Mouse (Mus musculus) heart, embryonic 15.5 days (tissue): ENCODE measurements around the gene Trpm3. TPM values are rescaled to one million over a fixed set of nuclear protein-coding genes. Genes with fewer than 3 reads are reported as not detected.

Experiments used
- ATAC-seq: fragments of 200-750 bp; cut with Nextera tagmentation; replicated peaks from 2 replicates; pipeline ENCODE4 v1.8.0; 2017; ENCODE audit warnings: low read depth, moderate TSS enrichment; ENCODE audit not compliant: insufficient number of reproducible peaks, insufficient read depth, low FRiP score
- H3K27ac ChIP-seq: fragments of 300-500 bp; sonication (generic); 2 replicates; pipeline ENCODE4 v1.5.1; 2015; ENCODE audit warnings: mild to moderate bottlenecking, inconsistent platforms
- H3K27me3 ChIP-seq: fragments of 300-500 bp; sonication (generic); 2 replicates; pipeline ENCODE4 v1.6.1; 2015; ENCODE audit warnings: inconsistent platforms
- H3K36me3 ChIP-seq: fragments of 300-500 bp; sonication (generic); 2 replicates; pipeline ENCODE4 v1.6.1; 2015; ENCODE audit warnings: mild to moderate bottlenecking, inconsistent platforms
- H3K4me1 ChIP-seq: fragments of 300-500 bp; sonication (generic); replicated peaks from 2 replicates; pipeline ENCODE4 v1.6.1; 2015; ENCODE audit warnings: inconsistent platforms
- H3K4me2 ChIP-seq: fragments of 300-500 bp; sonication (generic); 2 replicates; pipeline ENCODE4 v1.6.1; 2015; ENCODE audit warnings: inconsistent platforms, mild to moderate bottlenecking, moderate library complexity
- H3K4me3 ChIP-seq: fragments of 300-500 bp; sonication (generic); 2 replicates; pipeline ENCODE4 v1.5.1; 2015; ENCODE audit warnings: mild to moderate bottlenecking, inconsistent platforms
- H3K9ac ChIP-seq: fragments of 300-500 bp; sonication (generic); 2 replicates; pipeline ENCODE4 v1.6.1; 2015; ENCODE audit warnings: mild to moderate bottlenecking, inconsistent platforms
- H3K9me3 ChIP-seq: fragments of 300-500 bp; sonication (generic); replicated peaks from 2 replicates; pipeline ENCODE4 v1.6.1; 2016; ENCODE audit warnings: inconsistent platforms
- WGBS: fragments of 180-500 bp; shearing (Covaris S2); methylation state at CpG from one replicate; pipeline ENCODE4 v1.1.7; 2015; ENCODE audit warnings: mixed read lengths; 5-methylcytosine and 5-hydroxymethylcytosine counted together
- polyA plus RNA-seq: library from polyadenylated mRNA; unstranded; fragments of >200 nt; fragmentation: Nextera tagmentation; extraction: Ambion mirVana; gene quantifications from 2 replicates; pipeline ENCODE4 v1.2.1, GENCODE M21; 2015

The Trpm3 gene
- polyA plus RNA-seq, 1 experiment from 2014 or later: 0.55 TPM

DNA sequence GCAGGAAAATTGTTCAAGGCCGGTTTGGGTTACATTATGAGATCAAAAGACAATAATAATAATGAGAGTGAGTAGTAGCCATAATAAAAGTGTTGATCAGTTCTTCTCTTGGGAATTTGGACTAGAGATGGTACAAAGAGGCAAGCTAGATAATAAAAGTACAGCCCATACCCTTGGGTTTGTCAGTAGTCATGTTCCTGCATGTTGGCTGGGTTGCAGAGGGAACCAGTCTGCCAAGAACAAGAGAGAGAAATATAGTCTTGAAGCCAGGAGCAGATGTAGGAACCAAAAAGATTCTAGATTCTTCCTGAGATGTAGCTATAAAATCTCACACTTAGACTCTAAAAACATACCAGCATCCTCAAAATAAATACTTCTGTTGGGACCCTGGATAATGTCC is 861.4 kb downstream of the Trpm3 start:
- no peak for ATAC-seq
- Histone ChIP-seq H3K4me3 (no peak overlapping the region), H3K9ac (no peak overlapping the region), H3K4me2 (no peak overlapping the region), H3K27me3 (no peaks in the 10 kb centered on the region), H3K36me3 (no peaks in the 10 kb centered on the region), H3K4me1 (no peaks in the 10 kb centered on the region), H3K9me3 (no peaks in the 10 kb centered on the region), H3K27ac (no peak overlapping the region)
- WGBS: 75% methylated on average over 1 of the region's 1 CpGs

DNA sequence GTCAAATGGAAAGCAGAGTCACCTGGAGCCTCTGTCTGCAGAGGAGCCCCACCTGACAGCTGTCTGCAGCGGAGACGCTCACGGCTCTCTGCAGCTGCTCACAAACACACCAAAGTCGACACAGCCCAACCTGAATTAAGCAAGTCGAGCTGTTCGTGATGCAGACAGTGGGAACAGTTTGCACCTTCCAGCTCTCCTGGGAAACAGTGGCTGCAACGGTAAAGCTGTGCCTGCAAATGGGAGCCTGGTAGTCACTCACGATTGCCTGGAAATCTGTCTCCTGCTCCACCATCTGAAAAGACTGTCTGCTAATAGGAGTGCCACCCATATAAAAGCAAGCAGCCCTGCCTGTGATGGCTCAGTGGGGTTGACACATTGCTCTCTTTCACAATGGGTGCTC is 865.0 kb downstream of the Trpm3 start:
- WGBS: 25% methylated on average over 8 of the region's 8 CpGs
- no peaks in the 10 kb centered on the region for H3K4me1 ChIP-seq
- no peak overlapping the region for H3K9ac ChIP-seq
- no peak overlapping the region for H3K27ac ChIP-seq
- ATAC-seq: no peak
- H3K4me2 ChIP-seq: no peak overlapping the region
- no peaks in the 10 kb centered on the region for H3K27me3 ChIP-seq
- no peak overlapping the region for H3K4me3 ChIP-seq
- no peaks in the 10 kb centered on the region for H3K9me3 ChIP-seq
- no peaks in the 10 kb centered on the region for H3K36me3 ChIP-seq

DNA sequence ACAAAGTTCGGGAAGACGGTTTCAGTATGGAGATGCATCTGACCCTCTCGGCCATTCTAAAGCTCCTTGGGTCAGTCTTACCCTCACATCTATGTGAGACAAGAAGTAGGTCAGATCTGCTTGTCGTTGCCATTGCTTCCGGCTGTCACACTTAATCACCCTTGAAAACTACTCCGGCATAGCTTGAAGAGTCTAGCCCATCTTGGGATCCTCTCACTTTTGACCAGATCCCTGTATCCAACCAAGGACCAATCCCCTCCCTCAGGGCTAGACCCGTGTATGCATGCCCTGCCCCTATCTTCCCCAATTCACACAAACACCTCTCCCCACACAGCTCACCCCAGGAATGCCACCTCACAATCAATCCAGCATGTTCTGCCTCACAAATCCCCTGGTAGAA is 867.0 kb downstream of the Trpm3 start:
- Histone ChIP-seq H3K27ac (no peak overlapping the region), H3K4me1 (no peaks in the 10 kb centered on the region), H3K9ac (no peak overlapping the region), H3K4me3 (no peak overlapping the region), H3K27me3 (no peaks in the 10 kb centered on the region), H3K4me2 (no peak overlapping the region), H3K9me3 (no peaks in the 10 kb centered on the region), H3K36me3 (no peaks in the 10 kb centered on the region)
- 81% methylated on average over 7 of the region's 7 CpGs for WGBS
- no peak for ATAC-seq

DNA sequence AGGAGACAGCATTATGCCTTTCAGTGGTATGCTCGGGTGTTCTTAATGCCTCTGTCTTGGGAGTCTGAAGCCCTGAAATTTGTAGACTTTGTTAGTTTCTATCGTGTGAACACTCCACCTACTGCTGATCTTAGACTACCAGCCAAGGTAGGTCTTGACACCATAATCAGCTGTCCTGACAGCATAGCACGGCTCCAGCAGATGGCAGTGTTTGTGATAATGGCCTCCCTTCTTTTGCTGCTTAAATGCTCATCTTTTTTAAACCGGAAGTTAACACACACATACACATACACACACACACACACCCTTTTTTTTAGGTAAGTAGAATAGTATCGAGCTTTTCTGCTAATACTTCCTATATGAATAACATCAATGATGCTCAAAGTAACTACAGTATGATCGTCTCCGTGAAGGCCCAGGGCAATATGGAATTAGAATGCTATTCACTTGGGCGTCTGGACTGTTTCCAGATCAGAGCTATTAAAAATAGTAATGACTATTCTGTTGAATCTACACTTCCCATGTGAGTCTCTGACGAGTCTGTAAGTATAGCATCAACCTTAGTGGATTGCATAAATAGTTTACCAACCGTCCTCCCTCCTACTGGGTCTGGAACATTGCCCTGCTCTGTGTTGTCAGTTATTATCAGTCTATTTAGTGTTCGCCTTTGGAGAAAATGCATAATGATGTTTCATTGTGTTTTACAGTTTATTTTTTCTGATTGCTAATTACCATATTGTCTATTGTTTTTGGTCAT is 867.8 kb downstream of the Trpm3 start:
- H3K27ac ChIP-seq: no peak overlapping the region
- ATAC-seq: no peak
- no peaks in the 10 kb centered on the region for H3K9me3 ChIP-seq
- no peak overlapping the region for H3K9ac ChIP-seq
- no peaks in the 10 kb centered on the region for H3K36me3 ChIP-seq
- H3K4me1 ChIP-seq: no peaks in the 10 kb centered on the region
- H3K4me2 ChIP-seq: no peak overlapping the region
- H3K4me3 ChIP-seq: no peak overlapping the region
- WGBS: 54% methylated on average over 11 of the region's 11 CpGs
- H3K27me3 ChIP-seq: no peaks in the 10 kb centered on the region

DNA sequence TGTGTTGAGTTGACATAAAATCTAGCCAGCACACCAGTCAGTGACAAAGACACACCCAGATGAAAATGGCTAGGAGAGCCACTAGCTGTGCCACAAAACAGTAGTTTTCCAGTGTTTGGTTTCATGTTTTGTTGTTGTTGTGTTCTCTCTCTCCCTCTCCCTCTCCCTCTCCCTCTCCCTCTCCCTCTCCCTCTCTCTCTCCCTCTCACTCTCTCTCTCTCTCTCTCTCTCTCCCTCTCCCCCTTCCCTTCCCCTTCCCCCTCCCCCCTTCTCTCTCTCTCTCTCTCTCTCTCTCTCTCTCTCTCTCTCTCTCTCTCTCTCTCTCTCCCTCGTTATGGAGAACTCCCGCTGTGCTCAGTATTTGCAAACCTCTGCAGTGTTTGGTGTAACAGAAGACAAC is 874.8 kb downstream of the Trpm3 start:
- H3K27me3 ChIP-seq: no peaks in the 10 kb centered on the region
- no peak overlapping the region for H3K4me2 ChIP-seq
- WGBS: 100% methylated on average over 1 of the region's 2 CpGs
- H3K4me1 ChIP-seq: no peaks in the 10 kb centered on the region
- no peak overlapping the region for H3K4me3 ChIP-seq
- no peaks in the 10 kb centered on the region for H3K36me3 ChIP-seq
- no peak for ATAC-seq
- H3K9ac ChIP-seq: no peak overlapping the region
- no peak overlapping the region for H3K27ac ChIP-seq
- no peaks in the 10 kb centered on the region for H3K9me3 ChIP-seq

DNA sequence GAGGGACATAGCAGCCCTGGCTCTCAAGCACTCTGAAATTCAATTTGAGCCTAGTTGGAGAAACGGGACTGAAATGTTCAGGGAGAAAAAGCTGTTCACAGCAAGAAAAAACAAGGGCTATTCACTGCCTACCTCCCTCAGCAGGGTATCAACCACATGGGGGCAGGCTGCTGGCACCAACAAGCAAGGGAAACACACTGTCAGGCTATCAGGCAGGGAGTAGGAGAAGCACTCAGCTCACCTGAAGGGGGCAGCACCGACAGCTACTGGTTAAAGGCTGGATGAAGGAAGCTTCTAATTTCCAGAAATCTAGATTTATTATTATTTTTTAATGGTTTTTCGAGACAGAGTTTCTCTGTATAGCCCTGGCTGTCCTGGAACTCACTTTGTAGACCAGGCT is 876.7 kb downstream of the Trpm3 start:
- no peaks in the 10 kb centered on the region for H3K4me1 ChIP-seq
- ATAC-seq: no peak
- H3K36me3 ChIP-seq: no peaks in the 10 kb centered on the region
- H3K4me2 ChIP-seq: no peak overlapping the region
- no peak overlapping the region for H3K27ac ChIP-seq
- H3K9ac ChIP-seq: no peak overlapping the region
- WGBS: 50% methylated on average over 3 of the region's 3 CpGs
- H3K4me3 ChIP-seq: no peak overlapping the region
- no peaks in the 10 kb centered on the region for H3K27me3 ChIP-seq
- H3K9me3 ChIP-seq: no peaks in the 10 kb centered on the region

DNA sequence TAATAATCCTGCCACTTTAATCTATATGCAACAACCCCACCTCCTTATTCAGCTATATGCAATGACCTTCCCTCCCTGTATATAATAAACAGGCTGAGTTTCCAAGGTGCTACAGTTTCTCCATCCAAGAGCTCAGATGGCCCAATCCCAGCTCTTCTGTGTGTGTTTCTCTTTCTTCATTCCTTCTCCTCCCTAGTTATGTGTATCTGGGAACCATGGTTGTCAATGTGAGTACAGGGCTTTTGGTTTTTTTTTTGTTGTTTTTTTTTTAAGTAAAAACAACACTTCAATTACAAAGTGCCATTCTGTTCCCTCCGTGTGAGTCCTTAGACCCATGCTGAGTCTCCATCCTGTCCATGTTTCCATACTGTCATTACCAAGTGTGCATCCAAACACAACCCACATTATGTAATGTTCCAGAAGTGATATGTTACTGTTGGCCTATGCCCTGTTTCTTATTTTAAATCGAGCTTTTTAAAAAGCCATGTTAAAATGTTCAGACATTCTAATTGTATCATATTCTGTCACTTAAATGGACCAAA is 879.4 kb downstream of the Trpm3 start:
- Histone ChIP-seq H3K27me3 (no peaks in the 10 kb centered on the region), H3K4me3 (no peak overlapping the region), H3K27ac (no peak overlapping the region), H3K4me2 (no peak overlapping the region), H3K9ac (no peak overlapping the region), H3K36me3 (no peaks in the 10 kb centered on the region), H3K4me1 (no peaks in the 10 kb centered on the region), H3K9me3 (no peaks in the 10 kb centered on the region)
- WGBS: 51% methylated on average over 2 of the region's 2 CpGs
- ATAC-seq: no peak

DNA sequence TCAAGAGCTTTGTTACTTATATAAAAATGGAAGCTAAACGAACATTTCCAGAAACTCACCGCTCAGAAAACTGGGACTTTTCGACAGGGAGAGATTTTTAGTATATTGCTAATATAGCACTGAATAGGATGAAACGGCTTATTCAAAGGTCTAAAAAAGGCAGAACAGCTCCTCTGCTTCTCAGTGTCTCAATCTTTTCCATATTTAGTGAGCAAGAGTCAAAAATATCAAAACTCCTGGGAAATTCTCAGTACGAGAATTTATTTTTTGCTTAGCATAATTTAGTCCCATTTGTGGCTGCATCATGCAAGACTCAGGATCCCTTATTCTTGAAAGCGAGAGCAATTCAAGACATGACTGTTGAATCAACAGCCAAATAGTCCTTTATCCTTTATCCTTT is 884.1 kb downstream of the Trpm3 start:
- Histone ChIP-seq H3K4me1 (peaks cover 11% of the 10 kb centered on the region), H3K27ac (no peak overlapping the region), H3K4me3 (no peak overlapping the region), H3K36me3 (no peaks in the 10 kb centered on the region), H3K27me3 (no peaks in the 10 kb centered on the region), H3K4me2 (no peak overlapping the region), H3K9ac (no peak overlapping the region), H3K9me3 (no peaks in the 10 kb centered on the region)
- ATAC-seq: no peak
- WGBS: 87% methylated on average over 6 of the region's 6 CpGs

DNA sequence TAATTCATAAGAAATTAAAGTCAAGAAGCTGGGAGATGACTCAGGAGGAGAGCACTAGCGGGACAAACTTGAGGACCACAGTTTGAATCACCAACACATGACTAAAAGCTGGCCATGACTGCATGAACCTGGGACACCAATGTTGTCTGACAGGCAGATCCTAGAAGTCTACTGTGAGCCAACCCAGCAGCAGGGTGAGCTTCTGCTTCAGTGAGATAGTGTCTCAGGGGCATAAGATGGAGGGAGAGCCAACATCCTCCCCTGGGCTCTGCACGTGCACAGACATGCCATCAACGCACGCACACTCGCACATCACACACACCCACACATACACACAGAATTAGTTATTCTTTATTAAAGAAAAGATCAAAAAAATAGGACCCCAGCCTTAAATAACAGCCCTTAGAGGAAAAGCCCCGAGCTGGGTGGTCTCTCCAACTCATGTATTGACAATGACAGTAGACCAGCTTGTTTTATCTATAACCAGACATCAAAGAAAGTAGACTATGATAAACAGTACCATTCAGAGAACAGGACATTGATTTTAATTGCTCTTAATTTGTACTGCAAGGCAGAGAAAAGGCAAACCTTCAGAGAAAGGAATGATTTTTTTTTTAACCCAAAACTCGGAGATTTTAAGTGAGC is 884.6 kb downstream of the Trpm3 start:
- Histone ChIP-seq H3K4me1 (peaks cover 11% of the 10 kb centered on the region), H3K9ac (no peak overlapping the region), H3K27ac (no peak overlapping the region), H3K4me3 (no peak overlapping the region), H3K9me3 (no peaks in the 10 kb centered on the region), H3K27me3 (no peaks in the 10 kb centered on the region), H3K4me2 (no peak overlapping the region), H3K36me3 (no peaks in the 10 kb centered on the region)
- no peak for ATAC-seq
- 86% methylated on average over 7 of the region's 7 CpGs for WGBS

DNA sequence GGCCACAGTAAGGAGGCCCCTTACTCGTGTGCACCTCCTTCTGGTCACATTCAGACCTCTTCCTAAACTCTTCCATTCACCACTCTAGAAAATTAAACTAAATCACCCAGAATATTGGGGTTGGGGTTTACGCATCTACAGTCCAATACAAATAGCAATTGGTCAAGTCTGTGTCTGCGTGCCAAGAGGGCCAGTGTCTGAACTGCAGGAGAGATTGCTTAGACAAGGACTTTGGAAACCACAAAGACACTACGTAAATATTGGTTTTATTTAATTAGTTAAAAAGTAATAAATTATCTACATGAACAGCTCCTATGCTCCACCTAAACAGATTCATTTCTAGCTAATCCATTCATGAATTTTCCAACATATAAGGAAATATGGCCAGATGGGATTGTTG is 886.0 kb downstream of the Trpm3 start:
- no peaks in the 10 kb centered on the region for H3K9me3 ChIP-seq
- no peak for ATAC-seq
- H3K27ac ChIP-seq: no peak overlapping the region
- WGBS: 86% methylated on average over 4 of the region's 4 CpGs
- no peak overlapping the region for H3K9ac ChIP-seq
- H3K4me2 ChIP-seq: no peak overlapping the region
- H3K4me3 ChIP-seq: no peak overlapping the region
- H3K36me3 ChIP-seq: no peaks in the 10 kb centered on the region
- H3K4me1 ChIP-seq: peaks cover 11% of the 10 kb centered on the region
- H3K27me3 ChIP-seq: no peaks in the 10 kb centered on the region

DNA sequence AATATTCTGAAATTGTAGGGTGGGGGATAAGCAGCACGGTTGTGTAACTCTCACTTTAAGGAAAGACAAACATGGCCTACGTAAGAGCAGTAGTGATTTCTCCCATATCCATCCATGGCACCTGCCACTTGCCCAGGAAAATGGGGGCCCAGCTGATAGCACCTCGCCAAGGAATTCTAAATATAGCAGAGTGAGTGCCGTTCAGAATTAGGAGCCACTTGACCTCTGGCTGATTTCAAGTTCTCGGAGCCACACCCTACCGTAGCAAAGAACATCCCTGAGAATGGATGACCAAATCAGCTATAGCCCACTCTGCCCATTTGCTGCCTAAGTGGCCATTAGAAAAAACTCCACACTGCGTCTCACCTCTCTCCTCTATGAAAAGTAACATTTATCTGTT is 887.6 kb downstream of the Trpm3 start:
- Histone ChIP-seq H3K27ac (no peak overlapping the region), H3K27me3 (no peaks in the 10 kb centered on the region), H3K9ac (no peak overlapping the region), H3K4me1 (peaks cover 11% of the 10 kb centered on the region), H3K4me3 (no peak overlapping the region), H3K4me2 (no peak overlapping the region), H3K36me3 (no peaks in the 10 kb centered on the region), H3K9me3 (no peaks in the 10 kb centered on the region)
- no peak for ATAC-seq
- WGBS: 45% methylated on average over 7 of the region's 7 CpGs

DNA sequence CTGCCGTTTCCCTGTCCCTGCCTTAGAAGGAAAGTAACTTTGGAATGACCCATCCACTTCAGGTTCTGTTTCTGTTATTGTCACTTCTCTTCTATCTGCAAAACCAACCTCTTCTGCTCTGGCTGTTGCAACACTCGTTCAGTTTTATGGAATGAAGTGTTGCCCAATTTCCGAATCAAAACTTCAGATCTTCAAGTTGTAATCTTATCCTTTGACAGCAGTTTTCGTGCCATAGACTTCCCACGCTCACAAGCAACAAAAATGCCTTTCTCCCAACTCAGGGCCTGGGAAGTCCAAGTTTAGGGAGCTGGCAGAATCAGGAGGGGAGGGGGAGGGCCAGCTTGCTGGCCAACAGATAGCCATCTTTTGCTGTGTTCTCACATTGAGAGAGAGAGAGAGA is 889.4 kb downstream of the Trpm3 start:
- H3K36me3 ChIP-seq: no peaks in the 10 kb centered on the region
- no peak for ATAC-seq
- no peak overlapping the region for H3K4me3 ChIP-seq
- 64% methylated on average over 5 of the region's 5 CpGs for whole genome bisulfite sequencing
- H3K4me1 ChIP-seq: peaks cover 11% of the 10 kb centered on the region
- H3K27ac ChIP-seq: no peak overlapping the region
- no peak overlapping the region for H3K4me2 ChIP-seq
- H3K27me3 ChIP-seq: no peaks in the 10 kb centered on the region
- H3K9me3 ChIP-seq: no peaks in the 10 kb centered on the region
- H3K9ac ChIP-seq: no peak overlapping the region
